Mouse (Mus musculus) midbrain, postnatal 0 days (tissue): ENCODE results near the gene Fbln7. TPM values are rescaled to one million over a fixed set of nuclear protein-coding genes. Genes with fewer than 3 reads are reported as not detected.

ENCODE experiments used
- ATAC-seq: fragments of 200-750 bp; cut with Nextera tagmentation; 2 replicates; pipeline ENCODE4 v1.8.0; 2017; ENCODE audit warnings: moderate number of reproducible peaks, mild to moderate bottlenecking, moderate TSS enrichment, moderate library complexity; ENCODE audit not compliant: low FRiP score
- DNase-seq: peaks from one replicate; pipeline ENCODE4 v3.0.0-alpha.2; 2015; ENCODE audit warnings: low spot score
- H3K27ac ChIP-seq: fragments of 300-500 bp; sonication (generic); 2 replicates; pipeline ENCODE4 v1.5.1; 2014; ENCODE audit warnings: low read depth, mild to moderate bottlenecking, low read length, mixed read lengths
- H3K27me3 ChIP-seq: fragments of 300-500 bp; sonication (generic); 2 replicates; pipeline ENCODE4 v1.6.1; 2014; ENCODE audit warnings: low read length, control low read depth, mixed read lengths; ENCODE audit not compliant: insufficient read depth
- H3K36me3 ChIP-seq: fragments of 300-500 bp; sonication (generic); 2 replicates; pipeline ENCODE4 v1.6.1; 2014; ENCODE audit warnings: low read length, control low read depth, mixed read lengths; ENCODE audit not compliant: insufficient read depth
- H3K4me1 ChIP-seq: fragments of 300-500 bp; sonication (generic); 2 replicates; pipeline ENCODE4 v1.6.1; 2014; ENCODE audit warnings: mild to moderate bottlenecking, control low read depth, antibody characterized with exemption, low read length, mixed read lengths; ENCODE audit not compliant: insufficient read depth
- H3K4me2 ChIP-seq: fragments of 300-500 bp; sonication (generic); 2 replicates; pipeline ENCODE4 v1.6.1; 2014; ENCODE audit warnings: low read depth, mild to moderate bottlenecking, low read length, mixed read lengths; ENCODE audit not compliant: poor library complexity, severe bottlenecking
- H3K4me3 ChIP-seq: fragments of 300-500 bp; sonication (generic); 2 replicates; pipeline ENCODE4 v1.5.1; 2014; ENCODE audit warnings: low read depth, mild to moderate bottlenecking, low read length, moderate library complexity
- H3K9ac ChIP-seq: fragments of 300-500 bp; sonication (generic); replicated peaks from 2 replicates; pipeline ENCODE4 v1.6.1; 2014; ENCODE audit warnings: mild to moderate bottlenecking, low read length, moderate library complexity, mixed read lengths; ENCODE audit not compliant: poor library complexity, severe bottlenecking
- H3K9me3 ChIP-seq: fragments of 300-500 bp; sonication (generic); 2 replicates; pipeline ENCODE4 v1.6.1; 2016; ENCODE audit warnings: low read length, control low read depth
- CTCF ChIP-seq: IDR thresholded peaks from 2 replicates; pipeline ENCODE4 v1.5.1; 2016; ENCODE audit warnings: antibody characterized with exemption, mild to moderate bottlenecking
- WGBS: fragments of 180-500 bp; shearing (Covaris S2); extraction: QIAGEN DNeasy Blood & Tissue Kit; methylation state at CpG from one replicate; pipeline ENCODE4 v1.1.7; 2014; 5-methylcytosine and 5-hydroxymethylcytosine counted together
- polyA plus RNA-seq: library from polyadenylated mRNA; unstranded; fragments of >200 nt; fragmentation: Nextera tagmentation; extraction: Ambion mirVana; gene quantifications from 2 replicates; pipeline ENCODE4 v1.2.1, GENCODE M21; 2015
- total RNA-seq: library from RNA; depleted of rRNA; stranded (reverse); fragments of >200 nt; gene quantifications from 2 replicates; pipeline ENCODE4 v1.2.3, GENCODE M21; 2014

Fbln7 gene
- total and polyA plus RNA-seq, 2 experiments from 2014 or later, result 4.2 to 6.3 TPM

DNA sequence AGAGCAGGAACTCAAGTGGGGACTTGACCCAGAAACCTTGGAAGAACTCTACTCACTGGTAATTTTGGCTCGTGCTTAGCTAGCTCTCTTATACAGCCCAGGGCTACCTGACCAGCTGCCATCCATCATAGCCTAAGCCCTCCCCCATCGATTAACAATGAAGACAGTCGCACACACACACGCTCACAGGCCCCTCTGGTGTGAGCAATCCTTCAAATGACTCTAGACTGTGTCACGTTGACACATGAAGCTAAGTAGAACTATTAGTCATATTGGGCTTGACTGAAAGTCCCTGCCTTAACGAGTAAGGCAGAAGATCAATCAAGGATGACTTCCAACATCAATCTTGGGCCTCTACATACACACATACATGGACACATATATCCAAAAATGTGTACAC is 40.1 kb downstream of the Fbln7 start:
- no peak overlapping the region for H3K4me3 ChIP-seq

DNA sequence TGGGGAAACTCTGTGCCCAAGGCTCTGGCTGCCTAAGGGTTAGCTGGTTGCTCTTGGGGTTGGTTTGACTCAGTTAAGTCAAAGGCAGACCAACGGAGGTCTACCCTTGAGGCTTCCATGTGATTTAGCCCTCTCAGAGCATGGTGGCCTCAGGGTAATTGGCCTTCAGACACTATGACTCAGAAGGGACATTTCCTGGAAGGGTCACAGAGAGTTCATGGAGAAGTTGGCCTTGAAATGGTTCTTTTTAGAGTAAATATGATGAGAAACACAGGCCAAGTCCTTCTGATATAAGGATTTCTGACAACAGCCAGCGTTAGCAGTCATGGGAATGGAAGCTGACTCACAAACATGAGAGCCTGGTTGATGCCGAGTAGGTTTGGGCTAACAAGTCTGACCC is 40.9 kb downstream of the Fbln7 start:
- Histone ChIP-seq H3K9ac (no peak overlapping the region), H3K27me3 (no peaks in the 10 kb centered on the region), H3K4me1 (no peaks in the 10 kb centered on the region), H3K9me3 (no peaks in the 10 kb centered on the region), H3K4me3 (no peak overlapping the region), H3K27ac (no peak overlapping the region), H3K36me3 (no peaks in the 10 kb centered on the region), H3K4me2 (no peak overlapping the region)
- 91% methylated on average over 3 of the region's 3 CpGs for WGBS
- no peak for ATAC-seq
- no peak for DNase-seq
- no peak for TF ChIP-seq CTCF

More for the DNA sequence above, 40.1 kb downstream of the Fbln7 start:
- ATAC-seq, result no peak
- Histone ChIP-seq H3K27me3 (no peaks in the 10 kb centered on the region), H3K27ac (no peak overlapping the region), H3K9ac (no peak overlapping the region), H3K9me3 (no peaks in the 10 kb centered on the region), H3K4me1 (no peaks in the 10 kb centered on the region), H3K36me3 (no peaks in the 10 kb centered on the region), H3K4me2 (no peak overlapping the region)
- WGBS, result 89% methylated on average over 6 of the region's 6 CpGs
- TF ChIP-seq CTCF, result no peak
- no peak for DNase-seq

DNA sequence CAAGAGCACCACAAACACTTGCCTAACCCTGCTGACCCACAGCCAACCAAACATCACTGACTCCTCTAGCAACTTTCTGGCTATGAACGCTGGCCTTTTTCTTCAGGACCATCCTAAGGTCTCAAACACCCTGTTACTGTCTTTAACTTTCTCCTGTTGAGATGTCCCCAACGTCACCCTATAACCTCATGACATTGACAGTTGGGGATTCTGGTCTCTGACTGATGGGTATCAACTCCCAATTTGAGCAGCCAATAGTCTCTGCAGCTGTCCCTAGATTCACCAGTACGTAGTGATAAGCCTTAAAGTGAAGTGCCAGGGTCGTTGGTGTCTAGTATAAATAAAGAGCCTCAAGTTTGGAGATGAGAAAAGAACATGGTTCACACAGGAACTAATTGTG is 52.2 kb downstream of the Fbln7 start:
- no peak for DNase-seq
- ATAC-seq, result no peak
- Histone ChIP-seq H3K36me3 (no peaks in the 10 kb centered on the region), H3K4me1 (no peaks in the 10 kb centered on the region), H3K9ac (no peak overlapping the region), H3K4me2 (no peak overlapping the region), H3K9me3 (no peaks in the 10 kb centered on the region), H3K27ac (no peak overlapping the region), H3K4me3 (no peak overlapping the region), H3K27me3 (no peaks in the 10 kb centered on the region)
- WGBS, result 87% methylated on average over 4 of the region's 4 CpGs
- TF ChIP-seq CTCF, result no peak

DNA sequence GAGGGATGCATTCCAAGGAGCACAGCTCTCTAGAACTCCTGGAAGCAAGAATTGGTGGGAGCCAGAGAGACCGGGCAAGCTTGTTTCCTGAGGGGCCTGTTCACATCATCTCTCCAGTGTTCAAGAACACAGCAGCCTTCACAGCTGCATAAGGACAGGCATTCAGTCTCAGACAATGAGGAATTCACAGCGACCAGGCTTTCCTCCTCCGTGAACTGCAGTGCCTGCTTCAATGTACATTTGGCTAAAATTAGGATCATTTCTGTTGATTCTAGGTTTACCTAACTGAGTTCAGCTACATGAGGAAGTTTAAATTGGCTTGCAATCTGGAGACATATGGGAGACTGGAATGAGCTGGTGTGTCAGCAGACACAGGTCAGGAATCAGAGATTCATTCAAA is 53.7 kb downstream of the Fbln7 start:
- no peaks in the 10 kb centered on the region for H3K27me3 ChIP-seq
- no peaks in the 10 kb centered on the region for H3K36me3 ChIP-seq
- no peak for DNase-seq
- H3K4me1 ChIP-seq, result no peaks in the 10 kb centered on the region
- TF ChIP-seq CTCF, result no peak
- H3K4me2 ChIP-seq, result no peak overlapping the region
- H3K9me3 ChIP-seq, result no peaks in the 10 kb centered on the region
- no peak overlapping the region for H3K9ac ChIP-seq
- no peak for ATAC-seq
- H3K4me3 ChIP-seq, result no peak overlapping the region
- whole genome bisulfite sequencing, result 73% methylated on average over 3 of the region's 3 CpGs
- no peak overlapping the region for H3K27ac ChIP-seq

DNA sequence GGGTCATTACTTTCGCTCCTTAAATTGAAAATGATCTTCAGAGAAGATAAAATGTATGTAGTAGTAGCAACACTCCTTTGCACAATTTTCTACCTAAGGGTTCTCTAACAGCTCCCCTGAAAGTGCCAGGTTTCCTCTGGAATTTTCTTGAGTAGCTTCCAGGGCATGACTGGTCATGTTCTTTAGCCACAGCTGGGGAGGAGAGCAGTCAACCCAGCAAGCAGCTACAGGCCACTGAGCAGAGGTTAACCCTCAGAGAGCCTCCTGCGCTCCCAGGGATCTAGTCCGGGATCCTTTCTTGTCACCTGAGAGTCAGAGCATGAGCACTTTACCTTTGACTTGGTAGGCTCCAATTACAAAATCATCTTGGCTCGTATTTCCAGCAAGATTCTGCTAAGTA is 62.0 kb downstream of the Fbln7 start:
- Histone ChIP-seq H3K4me1 (no peaks in the 10 kb centered on the region), H3K27me3 (no peaks in the 10 kb centered on the region), H3K9me3 (no peaks in the 10 kb centered on the region), H3K36me3 (peaks cover 13% of the 10 kb centered on the region; the same call in 1 of the 2 replicates), H3K4me3 (no peak overlapping the region), H3K9ac (no peak overlapping the region), H3K27ac (no peak overlapping the region), H3K4me2 (no peak overlapping the region)
- WGBS, result 92% methylated on average over 4 of the region's 4 CpGs
- ATAC-seq (no peak), DNase-seq (no peak)
- TF ChIP-seq CTCF, result no peak

DNA sequence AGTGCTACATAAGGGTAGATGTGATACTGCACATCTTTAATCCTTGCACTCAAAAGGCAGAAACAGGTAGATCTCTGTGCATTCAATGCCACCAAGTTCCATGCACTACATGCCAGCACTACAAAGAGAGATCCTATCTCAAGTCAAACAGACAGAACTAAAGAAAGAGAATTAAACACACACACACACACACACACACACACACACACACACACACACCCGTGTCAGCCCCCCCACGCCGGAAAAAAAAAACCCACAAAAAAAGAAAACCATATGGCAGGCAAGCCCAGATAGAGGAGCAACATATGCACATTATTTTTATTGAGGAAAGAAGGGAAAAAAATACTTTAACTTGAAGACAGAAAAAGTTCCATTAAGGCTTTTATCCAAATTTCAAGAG is 65.7 kb downstream of the Fbln7 start:
- WGBS, result 92% methylated on average over 3 of the region's 3 CpGs
- Histone ChIP-seq H3K27ac (no peak overlapping the region), H3K4me2 (no peak overlapping the region), H3K27me3 (no peaks in the 10 kb centered on the region), H3K4me1 (no peaks in the 10 kb centered on the region), H3K9me3 (no peaks in the 10 kb centered on the region), H3K4me3 (no peak overlapping the region), H3K9ac (no peak overlapping the region), H3K36me3 (peaks cover 27% of the 10 kb centered on the region)
- no peak for TF ChIP-seq CTCF
- no peak for DNase-seq
- ATAC-seq, result no peak
